Mouse (Mus musculus): Measurements from ENCODE around the gene Oas1f. TPM values are rescaled to one million over a fixed set of nuclear protein-coding genes. Genes with fewer than 3 reads are reported as not detected.

Gene Oas1f
- not detected for polyA plus RNA-seq (2017; shearing (Covaris generic))

GRCm38 (mm10) chr5:120847067-120847466 lies at the start of gene Oas1f:
Oas1f (plus strand) TSS chr5:120847367.

GRCm38 (mm10) chr5:120811951-120812819 lies 35.0 kb upstream of the Oas1f start, which contains the start of gene Oas1c:
Oas1c (minus strand) TSS chr5:120812514.

GRCm38 (mm10) chr5:120861121-120861520 lies 14.0 kb downstream of the Oas1f start, which contains the start of gene Oas1h:
Oas1h (plus strand) TSS chr5:120861421.

GRCm38 (mm10) chr5:120887413-120887812 lies 40.2 kb downstream of the Oas1f start, which contains the start of gene Oas1g:
Oas1g (minus strand) TSS chr5:120887613.

GRCm38 (mm10) chr5:120906791-120907733 lies 59.9 kb downstream of the Oas1f start, which contains the start of gene Oas1a:
Oas1a (minus strand) TSS chr5:120907521.

Other genes starting within 250 kb of the Oas1f start
- gene Rita1, start 234.8 kb upstream of the Oas1f start, polyA plus RNA-seq (2017; shearing (Covaris generic)), result 5.1 TPM
- 76.0 TPM for gene Ddx54, start 234.6 kb upstream of the Oas1f start, polyA plus RNA-seq (2017; shearing (Covaris generic))
- not detected for gene Cfap73, start 213.1 kb upstream of the Oas1f start, polyA plus RNA-seq (2017; shearing (Covaris generic))
- gene Rasal1, start 198.6 kb upstream of the Oas1f start, polyA plus RNA-seq (2017; shearing (Covaris generic)), result 19.2 TPM
- 240 TPM for gene Dtx1, start 135.4 kb upstream of the Oas1f start, polyA plus RNA-seq (2017; shearing (Covaris generic))
- 3.6 TPM for gene Oas2, start 97.5 kb upstream of the Oas1f start, polyA plus RNA-seq (2017; shearing (Covaris generic))
- gene Oas3, start 69.7 kb upstream of the Oas1f start, polyA plus RNA-seq (2017; shearing (Covaris generic)), result 12.6 TPM
- gene Oas1e, start 51.8 kb upstream of the Oas1f start, polyA plus RNA-seq (2017; shearing (Covaris generic)), result not detected
- 16.6 TPM for gene Oas1c, start 34.9 kb upstream of the Oas1f start, polyA plus RNA-seq (2017; shearing (Covaris generic))
- gene Oas1h, start 14.1 kb downstream of the Oas1f start, polyA plus RNA-seq (2017; shearing (Covaris generic)), result not detected
- 0.39 TPM for gene Oas1g, start 40.2 kb downstream of the Oas1f start, polyA plus RNA-seq (2017; shearing (Covaris generic))
- gene Oas1a, start 60.2 kb downstream of the Oas1f start, polyA plus RNA-seq (2017; shearing (Covaris generic)), result 21.7 TPM
- gene Oas1d, start 67.2 kb downstream of the Oas1f start, polyA plus RNA-seq (2017; shearing (Covaris generic)), result not detected
- not detected for gene Rph3a, start 162.7 kb downstream of the Oas1f start, polyA plus RNA-seq (2017; shearing (Covaris generic))

All from CD4-positive, CD25-positive, alpha-beta regulatory T cell (primary cell).